Mouse (Mus musculus) spleen, adult 2 months (tissue): ENCODE measurements around the gene Rasgrp3. TPM values are rescaled to one million over a fixed set of nuclear protein-coding genes. Genes with fewer than 3 reads are reported as not detected.

Experiments used
- DNase-seq, 2 experiments: peaks; one replicate each; pipeline versions ENCODE4 v3.0.0 to v3.0.0-alpha.2; 2012 to 2021; ENCODE audit warnings: low spot score in 2 of 2, low read depth in 1 of 2
- H3K27ac ChIP-seq: fragments of 200-500 bp; 2 replicates; pipeline ENCODE4 v1.5.1; 2012; ENCODE audit warnings: low read length, inconsistent platforms; ENCODE audit not compliant: insufficient read depth
- H3K27me3 ChIP-seq: fragments of 200-500 bp; 2 replicates; pipeline ENCODE4 v1.6.1; 2012; ENCODE audit warnings: mild to moderate bottlenecking, moderate library complexity, low read length, inconsistent platforms; ENCODE audit not compliant: control insufficient read depth, insufficient read depth
- H3K36me3 ChIP-seq: fragments of 200-500 bp; 2 replicates; pipeline ENCODE4 v1.6.1; 2012; ENCODE audit warnings: mild to moderate bottlenecking, low read length, inconsistent platforms; ENCODE audit not compliant: control insufficient read depth, insufficient read depth
- H3K4me1 ChIP-seq: fragments of 200-500 bp; 2 replicates; pipeline ENCODE4 v1.6.1; 2011; ENCODE audit warnings: inconsistent platforms; ENCODE audit not compliant: control insufficient read depth, insufficient read depth, insufficient read length
- H3K4me3 ChIP-seq: fragments of 200-500 bp; 2 replicates; pipeline ENCODE4 v1.5.1; 2011; ENCODE audit warnings: mild to moderate bottlenecking, inconsistent platforms; ENCODE audit not compliant: insufficient read depth, insufficient read length; ENCODE audit errors: extremely low read depth
- CTCF ChIP-seq: fragments of 200-500 bp; IDR thresholded peaks from 2 replicates; pipeline ENCODE4 v1.5.1; 2011; ENCODE audit warnings: mild to moderate bottlenecking, inconsistent platforms; ENCODE audit not compliant: insufficient read depth, insufficient read length, insufficient replicate concordance; ENCODE audit errors: extremely low read depth
- POLR2A ChIP-seq: fragments of 200-500 bp; IDR thresholded peaks from 2 replicates; pipeline ENCODE4 v1.6.1; 2011; ENCODE audit warnings: low read depth, low read length, inconsistent platforms
- WGBS: fragments of 180-500 bp; shearing (Covaris S2); methylation state at CpG from one replicate; pipeline ENCODE4 v1.1.7; 2018; 5-methylcytosine and 5-hydroxymethylcytosine counted together
- polyA plus RNA-seq: library from polyadenylated mRNA; depleted of rRNA; stranded (reverse); fragments of >200 nt; gene quantifications from 2 replicates; pipeline ENCODE4 v1.2.3, GENCODE M21; 2012

Rasgrp3 gene
- polyA plus RNA-seq, 1 experiment = 9.8 TPM

GRCm38 (mm10) chr17:75539130-75539529, 103.4 kb downstream of the Rasgrp3 start:
- no peaks in the 10 kb centered on the region for H3K4me1 ChIP-seq
- WGBS = 95% methylated on average over 6 of the region's 6 CpGs
- DNase-seq = no peak
- no peak overlapping the region for H3K27ac ChIP-seq
- H3K27me3 ChIP-seq = no peaks in the 10 kb centered on the region
- no peak overlapping the region for H3K4me3 ChIP-seq
- H3K36me3 ChIP-seq = peaks cover 17% of the 10 kb centered on the region
- TF ChIP-seq POLR2A = no peak
- TF ChIP-seq CTCF = no peak

GRCm38 (mm10) chr17:75539841-75540240, 104.1 kb downstream of the Rasgrp3 start:
- H3K4me3 ChIP-seq = no peak overlapping the region
- no peaks in the 10 kb centered on the region for H3K27me3 ChIP-seq
- no peak for TF ChIP-seq CTCF
- no peak for TF ChIP-seq POLR2A
- H3K36me3 ChIP-seq = peaks cover 23% of the 10 kb centered on the region
- 93% methylated on average over 5 of the region's 5 CpGs for WGBS
- H3K27ac ChIP-seq = no peak overlapping the region
- no peaks in the 10 kb centered on the region for H3K4me1 ChIP-seq
- no peak for DNase-seq

GRCm38 (mm10) chr17:75543434-75543833, 107.7 kb downstream of the Rasgrp3 start:
- Histone ChIP-seq H3K36me3 (peaks cover 25% of the 10 kb centered on the region), H3K4me1 (no peaks in the 10 kb centered on the region), H3K4me3 (no peak overlapping the region), H3K27ac (no peak overlapping the region), H3K27me3 (no peaks in the 10 kb centered on the region)
- no peak for DNase-seq
- TF ChIP-seq POLR2A = no peak
- TF ChIP-seq CTCF = no peak
- WGBS = 82% methylated on average over 7 of the region's 7 CpGs

- DNase-seq = no peak
- no peak for TF ChIP-seq POLR2A
- TF ChIP-seq CTCF = no peak
Observed at GRCm38 (mm10) chr17:75544262-75544661, 108.6 kb downstream of the Rasgrp3 start.

GRCm38 (mm10) chr17:75550771-75551413, 115.2 kb downstream of the Rasgrp3 start:
- Histone ChIP-seq H3K27ac (no peak overlapping the region; the same call in 1 of the 2 replicates), H3K27me3 (no peaks in the 10 kb centered on the region), H3K4me3 (peak overlapping the region; percentile 81), H3K36me3 (peaks cover 6% of the 10 kb centered on the region), H3K4me1 (0 out of 2 replicates have a peak, but pooled peaks cover 3% of the 10 kb centered on the region)
- 36% methylated on average over 11 of the region's 11 CpGs for WGBS
- DNase-seq = no peak
- TF ChIP-seq POLR2A (no peak), CTCF (no peak)

More at GRCm38 (mm10) chr17:75544262-75544661, 108.6 kb downstream of the Rasgrp3 start:
- Histone ChIP-seq H3K4me3 (no peak overlapping the region), H3K27me3 (no peaks in the 10 kb centered on the region), H3K27ac (no peak overlapping the region), H3K36me3 (peaks cover 19% of the 10 kb centered on the region), H3K4me1 (no peaks in the 10 kb centered on the region)
- 83% methylated on average over 7 of the region's 7 CpGs for WGBS

GRCm38 (mm10) chr17:75551512-75552400, 116.1 kb downstream of the Rasgrp3 start, which contains the start of gene Fam98a:
TSS of gene Fam98a (minus strand) at chr17:75551946.
- Histone ChIP-seq H3K27me3 (no peaks in the 10 kb centered on the region), H3K4me1 (0 out of 2 replicates have a peak, but pooled peaks cover 3% of the 10 kb centered on the region), H3K27ac (peak within 1 kb of the TSS; percentile 58), H3K36me3 (peaks cover under 1% of the 10 kb centered on the region; the same call in 1 of the 2 replicates), H3K4me3 (peak within 1 kb of the TSS; percentile 81)
- under 1% methylated on average over 56 of the region's 56 CpGs for WGBS
- DNase-seq = peak; percentile 97 to 98
- TF ChIP-seq CTCF (peak; percentile 41; the same call in 1 of the 2 replicates), POLR2A (peak; percentile 66)

GRCm38 (mm10) chr17:75557031-75557430, 121.3 kb downstream of the Rasgrp3 start:
- H3K27me3 ChIP-seq = no peaks in the 10 kb centered on the region
- WGBS = 78% methylated on average over 3 of the region's 3 CpGs
- H3K27ac ChIP-seq = no peak overlapping the region
- H3K36me3 ChIP-seq = no peaks in the 10 kb centered on the region
- no peaks in the 10 kb centered on the region for H3K4me1 ChIP-seq
- no peak overlapping the region for H3K4me3 ChIP-seq
- no peak for DNase-seq
- TF ChIP-seq POLR2A = no peak
- TF ChIP-seq CTCF = no peak
